Mouse (Mus musculus): ENCODE data around the gene Nop9.

GRCm38 (mm10) chr14:55747051-55747847 lies 1.8 kb downstream of the Nop9 start:
- no peak; a peak in 1 of 4 replicates for TF ChIP-seq CTCF (conservative IDR thresholded peaks at IDR 0.05 in 1 of 2, IDR thresholded peaks at IDR 0.05 in 1 of 2; ENCODE audit: low read depth in 2 of 2, low read length in 2 of 2)
- TF ChIP-seq RCOR1 (conservative IDR thresholded peaks at IDR 0.05; ENCODE audit: low read depth, low read length) = no peak
- no peak for TF ChIP-seq USF1 (IDR thresholded peaks at IDR 0.05; ENCODE audit: low read depth, low read length)
- no peak for TF ChIP-seq TCF12 (IDR thresholded peaks at IDR 0.05; ENCODE audit: low read depth, low read length)
- TF ChIP-seq POLR2A (IDR thresholded peaks at IDR 0.05; ENCODE audit: low read depth, low read length) = no peak
